Comparison of ENCODE assay signal across 12 mouse cellular contexts in genomic region chr8:73611583-73611982, GRCm38 (mm10).
DNase-seq lines count a peak whose midpoint lies in the region.
"Had no signal": no experiment of that assay in that cellular context is flagged by ENCODE, and none has a peak within 500 bp of the region (broad histone marks: within the 10 kb centered on the region; RNA-seq: fewer than 3 reads in every experiment).

No protein-coding gene starts in this region.

- peak; percentile 6 for DNase-seq in brain, embryonic 18.5 days (ENCODE audit: low read depth, low spot score)
- DNase-seq in layer of hippocampus, adult 11-12 months (ENCODE audit: low spot score), result peak; percentile 66
- peak; percentile 49 to 54 for DNase-seq in layer of hippocampus, postnatal 36 days
- peak; percentile 83 for DNase-seq in right cerebral cortex, adult 18-20 months
- DNase-seq in spleen, postnatal 10 days (ENCODE audit: low spot score in 2 of 2), result no peak
- DNase-seq in gastrocnemius, adult 18-20 months (ENCODE audit: low spot score), result no peak
- DNase-seq in cerebellum, adult 11-12 months, result no peak
- DNase-seq in kidney, adult 9 months, result no peak
- DNase-seq: heart, postnatal 36 days; lung, postnatal 14 days; retina, postnatal 1 day; thymus, adult 2 months had no signal

Comparison
In these comparisons a context has a peak if more than half of its experiments do, and no peak if none do; other contexts are left out.
1. DNase-seq: peak in brain, embryonic 18.5 days (single experiment), layer of hippocampus, adult 11-12 months (single experiment), layer of hippocampus, postnatal 36 days (2 of 2) and right cerebral cortex, adult 18-20 months (single experiment); none in spleen, postnatal 10 days (0 of 2), gastrocnemius, adult 18-20 months (single experiment), cerebellum, adult 11-12 months (single experiment) and kidney, adult 9 months (single experiment).